Mouse (Mus musculus): Measurements from ENCODE around the gene Ppp1r9a.

Ppp1r9a gene

GRCm38 (mm10) chr6:5029956-5030355 lies 127.2 kb downstream of the Ppp1r9a start:
- no peaks in the 10 kb centered on the region for H3K9me3 ChIP-seq (ENCODE audit: low read length)
- H3K4me3 ChIP-seq (replicated peaks; ENCODE audit: low read length), result no peak overlapping the region
- peaks cover 79% of the 10 kb centered on the region for H3K4me1 ChIP-seq (replicated peaks; ENCODE audit: low read depth, low read length)
- TF ChIP-seq POU5F1 (IDR thresholded peaks at IDR 0.05; ENCODE audit: borderline replicate concordance, low read length), result no peak
- TF ChIP-seq CTCF (conservative IDR thresholded peaks at IDR 0.05; ENCODE audit: low read length), result no peak
- no peak for TF ChIP-seq NANOG (IDR thresholded peaks at IDR 0.05; ENCODE audit: borderline replicate concordance, low read length)
- no peaks in the 10 kb centered on the region for H3K36me3 ChIP-seq (ENCODE audit: insufficient read depth, low read length)
- no peaks in the 10 kb centered on the region for H3K27me3 ChIP-seq (ENCODE audit: insufficient read depth, low read length)

- Histone ChIP-seq H3K4me1 (replicated peaks; ENCODE audit: low read depth, low read length) (peaks cover 58% of the 10 kb centered on the region), H3K4me3 (replicated peaks; ENCODE audit: low read length) (no peak overlapping the region), H3K27me3 (ENCODE audit: insufficient read depth, low read length) (no peaks in the 10 kb centered on the region), H3K36me3 (ENCODE audit: insufficient read depth, low read length) (no peaks in the 10 kb centered on the region), H3K9me3 (ENCODE audit: low read length) (no peaks in the 10 kb centered on the region)
- peak; percentile 54; the same call in 1 of the 2 replicates for TF ChIP-seq POU5F1 (IDR thresholded peaks at IDR 0.05; ENCODE audit: borderline replicate concordance, low read length)
- TF ChIP-seq CTCF (conservative IDR thresholded peaks at IDR 0.05; ENCODE audit: low read length), result no peak
- peak; percentile 68; the same call in 1 of the 2 replicates for TF ChIP-seq NANOG (IDR thresholded peaks at IDR 0.05; ENCODE audit: borderline replicate concordance, low read length)
Observed at GRCm38 (mm10) chr6:5032986-5033633, 130.4 kb downstream of the Ppp1r9a start.

GRCm38 (mm10) chr6:5037225-5037624 lies 134.5 kb downstream of the Ppp1r9a start:
- H3K4me3 ChIP-seq (replicated peaks; ENCODE audit: low read length), result no peak overlapping the region
- H3K9me3 ChIP-seq (ENCODE audit: low read length), result no peaks in the 10 kb centered on the region
- no peaks in the 10 kb centered on the region for H3K27me3 ChIP-seq (ENCODE audit: insufficient read depth, low read length)
- peaks cover 24% of the 10 kb centered on the region for H3K4me1 ChIP-seq (replicated peaks; ENCODE audit: low read depth, low read length)
- no peaks in the 10 kb centered on the region for H3K36me3 ChIP-seq (ENCODE audit: insufficient read depth, low read length)
- TF ChIP-seq NANOG (IDR thresholded peaks at IDR 0.05; ENCODE audit: borderline replicate concordance, low read length) (no peak), POU5F1 (IDR thresholded peaks at IDR 0.05; ENCODE audit: borderline replicate concordance, low read length) (no peak), CTCF (conservative IDR thresholded peaks at IDR 0.05; ENCODE audit: low read length) (no peak)

- Histone ChIP-seq H3K4me1 (replicated peaks; ENCODE audit: low read depth, low read length) (peaks cover 21% of the 10 kb centered on the region), H3K27me3 (ENCODE audit: insufficient read depth, low read length) (no peaks in the 10 kb centered on the region), H3K4me3 (replicated peaks; ENCODE audit: low read length) (no peak overlapping the region), H3K36me3 (ENCODE audit: insufficient read depth, low read length) (no peaks in the 10 kb centered on the region), H3K9me3 (ENCODE audit: low read length) (no peaks in the 10 kb centered on the region)
- TF ChIP-seq NANOG (IDR thresholded peaks at IDR 0.05; ENCODE audit: borderline replicate concordance, low read length) (no peak), POU5F1 (IDR thresholded peaks at IDR 0.05; ENCODE audit: borderline replicate concordance, low read length) (no peak), CTCF (conservative IDR thresholded peaks at IDR 0.05; ENCODE audit: low read length) (no peak)
Observed at GRCm38 (mm10) chr6:5038140-5038749, 135.5 kb downstream of the Ppp1r9a start.

- H3K27me3 ChIP-seq (ENCODE audit: insufficient read depth, low read length), result no peaks in the 10 kb centered on the region
- H3K36me3 ChIP-seq (ENCODE audit: insufficient read depth, low read length), result no peaks in the 10 kb centered on the region
- H3K9me3 ChIP-seq (ENCODE audit: low read length), result no peaks in the 10 kb centered on the region
- H3K4me1 ChIP-seq (replicated peaks; ENCODE audit: low read depth, low read length), result peaks cover 17% of the 10 kb centered on the region
- TF ChIP-seq NANOG (IDR thresholded peaks at IDR 0.05; ENCODE audit: borderline replicate concordance, low read length), result no peak
- no peak for TF ChIP-seq POU5F1 (IDR thresholded peaks at IDR 0.05; ENCODE audit: borderline replicate concordance, low read length)
- no peak for TF ChIP-seq CTCF (conservative IDR thresholded peaks at IDR 0.05; ENCODE audit: low read length)
- no peak overlapping the region for H3K4me3 ChIP-seq (replicated peaks; ENCODE audit: low read length)
Observed at GRCm38 (mm10) chr6:5039316-5039715, 136.6 kb downstream of the Ppp1r9a start.

- Histone ChIP-seq H3K4me3 (replicated peaks; ENCODE audit: low read length) (no peak overlapping the region), H3K9me3 (ENCODE audit: low read length) (no peaks in the 10 kb centered on the region), H3K27me3 (ENCODE audit: insufficient read depth, low read length) (no peaks in the 10 kb centered on the region), H3K4me1 (replicated peaks; ENCODE audit: low read depth, low read length) (peaks cover 8% of the 10 kb centered on the region; the same call in 1 of the 2 replicates), H3K36me3 (ENCODE audit: insufficient read depth, low read length) (peaks cover 11% of the 10 kb centered on the region)
- no peak for TF ChIP-seq NANOG (IDR thresholded peaks at IDR 0.05; ENCODE audit: borderline replicate concordance, low read length)
- TF ChIP-seq CTCF (conservative IDR thresholded peaks at IDR 0.05; ENCODE audit: low read length), result no peak
- TF ChIP-seq POU5F1 (IDR thresholded peaks at IDR 0.05; ENCODE audit: borderline replicate concordance, low read length), result no peak
Observed at GRCm38 (mm10) chr6:5045854-5046253, 143.1 kb downstream of the Ppp1r9a start.

- TF ChIP-seq NANOG (IDR thresholded peaks at IDR 0.05; ENCODE audit: borderline replicate concordance, low read length) (no peak), POU5F1 (IDR thresholded peaks at IDR 0.05; ENCODE audit: borderline replicate concordance, low read length) (no peak), CTCF (conservative IDR thresholded peaks at IDR 0.05; ENCODE audit: low read length) (no peak)
- no peaks in the 10 kb centered on the region for H3K27me3 ChIP-seq (ENCODE audit: insufficient read depth, low read length)
- peaks cover 9% of the 10 kb centered on the region for H3K4me1 ChIP-seq (replicated peaks; ENCODE audit: low read depth, low read length)
- H3K36me3 ChIP-seq (ENCODE audit: insufficient read depth, low read length), result peaks cover 11% of the 10 kb centered on the region
- no peak overlapping the region for H3K4me3 ChIP-seq (replicated peaks; ENCODE audit: low read length)
- H3K9me3 ChIP-seq (ENCODE audit: low read length), result no peaks in the 10 kb centered on the region
Observed at GRCm38 (mm10) chr6:5048025-5048424, 145.3 kb downstream of the Ppp1r9a start.

GRCm38 (mm10) chr6:5052309-5052708 lies 149.6 kb downstream of the Ppp1r9a start:
- peaks cover 5% of the 10 kb centered on the region for H3K4me1 ChIP-seq (replicated peaks; ENCODE audit: low read depth, low read length)
- no peaks in the 10 kb centered on the region for H3K27me3 ChIP-seq (ENCODE audit: insufficient read depth, low read length)

More at GRCm38 (mm10) chr6:5052309-5052708, 149.6 kb downstream of the Ppp1r9a start:
- Histone ChIP-seq H3K36me3 (ENCODE audit: insufficient read depth, low read length) (peaks cover 6% of the 10 kb centered on the region), H3K4me3 (replicated peaks; ENCODE audit: low read length) (no peak overlapping the region), H3K9me3 (ENCODE audit: low read length) (no peaks in the 10 kb centered on the region)
- TF ChIP-seq NANOG (IDR thresholded peaks at IDR 0.05; ENCODE audit: borderline replicate concordance, low read length) (no peak), POU5F1 (IDR thresholded peaks at IDR 0.05; ENCODE audit: borderline replicate concordance, low read length) (no peak), CTCF (conservative IDR thresholded peaks at IDR 0.05; ENCODE audit: low read length) (no peak)

Data from E14TG2a.4 (cell line).